Mouse (Mus musculus) small intestine, adult 2 months (tissue): ENCODE measurements at regions not wholly inside any gene's neighbourhood (a gene's known extent, or its start where the extent isn't known, plus 50 kb on each side); places are given as distances from the start of the nearest gene placed in this dataset.

ENCODE experiments used
- H3K27ac ChIP-seq: fragments of 200-500 bp; 2 replicates; pipeline ENCODE4 v1.5.1; 2012; ENCODE audit warnings: low read depth, low read length, control low read depth, inconsistent platforms; ENCODE audit not compliant: insufficient read depth
- H3K27me3 ChIP-seq: fragments of 200-500 bp; 2 replicates; pipeline ENCODE4 v1.6.1; 2012; ENCODE audit warnings: mild to moderate bottlenecking, moderate library complexity, low read length, inconsistent platforms; ENCODE audit not compliant: control insufficient read depth, insufficient read depth
- H3K36me3 ChIP-seq: fragments of 200-500 bp; 2 replicates; pipeline ENCODE4 v1.6.1; 2012; ENCODE audit warnings: mild to moderate bottlenecking, low read length, control low read depth, inconsistent platforms; ENCODE audit not compliant: control insufficient read depth, insufficient read depth
- H3K4me1 ChIP-seq: fragments of 200-500 bp; 2 replicates; pipeline ENCODE4 v1.6.1; 2012; ENCODE audit warnings: low read length, inconsistent platforms, mixed read lengths; ENCODE audit not compliant: control insufficient read depth, insufficient read depth, insufficient read length
- H3K4me3 ChIP-seq: fragments of 200-500 bp; 2 replicates; pipeline ENCODE4 v1.5.1; 2012; ENCODE audit warnings: low read depth, mild to moderate bottlenecking, control low read depth, inconsistent platforms, low read length, moderate library complexity
- CTCF ChIP-seq: fragments of 200-500 bp; IDR thresholded peaks from 2 replicates; pipeline ENCODE4 v1.5.1; 2012; ENCODE audit warnings: low read depth, mild to moderate bottlenecking, control low read depth, inconsistent platforms, low read length, moderate library complexity, mixed read lengths; ENCODE audit not compliant: insufficient replicate concordance, insufficient read length; ENCODE audit errors: extremely low read depth
- POLR2A ChIP-seq: fragments of 200-500 bp; IDR thresholded peaks from 2 replicates; pipeline ENCODE4 v1.6.1; 2012; ENCODE audit warnings: low read depth, mild to moderate bottlenecking, control low read depth, inconsistent platforms, low read length, moderate library complexity
- WGBS: fragments of 180-500 bp; shearing (Covaris S2); methylation state at CpG from one replicate; pipeline ENCODE4 v1.1.7; 2018; 5-methylcytosine and 5-hydroxymethylcytosine counted together

DNA sequence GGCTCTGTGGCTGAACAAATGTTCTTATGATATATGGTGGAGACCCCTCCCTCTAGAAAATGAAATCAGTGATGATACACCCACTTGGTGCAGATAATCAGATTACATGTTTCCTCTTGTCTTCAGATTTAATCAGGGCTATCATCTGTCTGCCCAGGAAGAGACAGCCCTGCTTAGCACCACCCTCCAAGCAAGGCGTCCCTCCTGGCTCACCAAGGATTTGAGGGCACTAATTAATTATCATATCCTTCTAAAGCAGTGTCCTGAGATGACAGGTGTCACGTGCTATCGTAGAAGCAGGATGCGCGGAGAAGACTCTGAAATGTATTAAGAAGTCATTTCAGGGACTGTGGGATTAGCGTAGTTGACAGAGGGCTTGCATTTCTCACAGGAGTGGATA, 466.2 kb upstream of the Cdh4 start:
- no peaks in the 10 kb centered on the region for H3K27me3 ChIP-seq
- TF ChIP-seq POLR2A (no peak), CTCF (no peak)
- no peaks in the 10 kb centered on the region for H3K4me1 ChIP-seq
- H3K27ac ChIP-seq = no peak overlapping the region
- WGBS = 82% methylated on average over 6 of the region's 6 CpGs
- H3K36me3 ChIP-seq = no peaks in the 10 kb centered on the region
- H3K4me3 ChIP-seq = no peak overlapping the region

GRCm38 (mm10) chr2:178976495-178976894, 465.7 kb upstream of the Cdh4 start:
- Histone ChIP-seq H3K36me3 (no peaks in the 10 kb centered on the region), H3K4me3 (no peak overlapping the region), H3K27ac (no peak overlapping the region), H3K4me1 (no peaks in the 10 kb centered on the region), H3K27me3 (no peaks in the 10 kb centered on the region)
- no peak for TF ChIP-seq POLR2A
- TF ChIP-seq CTCF = no peak
- WGBS = 63% methylated on average over 3 of the region's 3 CpGs

DNA sequence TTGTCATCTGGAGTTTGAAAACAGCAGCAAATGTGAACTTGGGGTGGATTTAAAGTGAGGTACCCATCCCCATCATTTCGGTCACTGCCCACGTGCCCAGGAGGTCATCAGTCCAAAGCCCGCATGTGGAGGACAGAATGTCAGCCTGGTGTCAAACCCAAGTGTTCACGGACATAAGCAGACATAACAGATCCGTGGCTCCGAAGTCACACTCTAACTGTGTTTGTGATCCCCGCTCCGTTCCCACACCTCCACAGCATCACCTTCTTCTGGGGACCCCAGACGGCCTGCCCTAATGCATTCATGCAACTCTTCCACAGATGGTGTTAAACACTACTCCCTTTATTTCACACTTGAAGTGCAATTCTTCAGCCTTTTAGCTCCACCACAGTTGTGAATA, 462.8 kb upstream of the Cdh4 start:
- no peak overlapping the region for H3K27ac ChIP-seq
- no peaks in the 10 kb centered on the region for H3K27me3 ChIP-seq
- no peak overlapping the region for H3K4me3 ChIP-seq
- TF ChIP-seq POLR2A (no peak), CTCF (no peak)
- WGBS = 91% methylated on average over 9 of the region's 9 CpGs
- no peaks in the 10 kb centered on the region for H3K36me3 ChIP-seq
- H3K4me1 ChIP-seq = no peaks in the 10 kb centered on the region

DNA sequence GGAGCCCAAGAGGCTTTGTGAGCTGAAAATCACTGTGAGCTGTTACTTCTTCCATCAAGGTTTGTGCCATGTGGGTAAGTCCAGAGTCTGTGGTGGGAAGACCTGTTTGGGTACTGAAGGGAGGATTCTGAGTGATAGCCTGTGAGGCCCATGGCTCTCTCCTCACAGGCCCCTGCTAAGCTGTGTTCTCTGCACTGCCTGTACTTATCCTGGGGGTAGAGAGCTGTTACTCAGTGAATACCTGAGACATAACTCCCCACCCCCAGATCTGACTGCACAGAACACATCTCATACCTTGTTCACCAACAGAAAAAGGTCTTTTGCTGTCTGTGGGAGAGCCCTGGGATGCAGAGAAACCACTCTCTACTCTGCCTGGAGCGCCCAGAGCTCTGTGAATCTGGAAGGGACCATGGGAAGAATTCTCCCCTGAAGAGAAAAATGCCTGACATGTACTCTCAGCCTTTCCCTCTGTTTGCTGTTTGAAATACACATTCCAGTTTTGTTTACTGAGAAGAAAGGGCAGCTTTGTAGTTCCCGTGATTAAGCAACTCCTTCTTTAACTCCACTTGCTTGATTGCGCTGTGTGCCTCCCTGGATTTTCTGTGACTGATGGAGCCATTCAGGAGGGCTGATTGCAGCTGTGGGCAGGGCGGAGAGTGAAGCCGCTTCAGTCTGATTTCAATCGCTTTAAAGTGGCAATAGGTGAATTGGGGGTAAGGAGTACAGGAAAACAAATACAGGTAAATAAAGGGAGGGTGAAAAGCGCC, 460.3 kb upstream of the Cdh4 start:
- Histone ChIP-seq H3K4me1 (no peaks in the 10 kb centered on the region), H3K36me3 (no peaks in the 10 kb centered on the region), H3K27ac (no peak overlapping the region), H3K4me3 (no peak overlapping the region), H3K27me3 (no peaks in the 10 kb centered on the region)
- 17% methylated on average over 7 of the region's 7 CpGs for WGBS
- TF ChIP-seq POLR2A (no peak), CTCF (no peak)

GRCm38 (mm10) chr2:178983801-178984200, 458.4 kb upstream of the Cdh4 start:
- Histone ChIP-seq H3K36me3 (no peaks in the 10 kb centered on the region), H3K4me1 (no peaks in the 10 kb centered on the region), H3K27ac (no peak overlapping the region), H3K4me3 (no peak overlapping the region), H3K27me3 (no peaks in the 10 kb centered on the region)
- no peak for TF ChIP-seq POLR2A
- TF ChIP-seq CTCF = no peak
- WGBS = 77% methylated on average over 8 of the region's 8 CpGs

DNA sequence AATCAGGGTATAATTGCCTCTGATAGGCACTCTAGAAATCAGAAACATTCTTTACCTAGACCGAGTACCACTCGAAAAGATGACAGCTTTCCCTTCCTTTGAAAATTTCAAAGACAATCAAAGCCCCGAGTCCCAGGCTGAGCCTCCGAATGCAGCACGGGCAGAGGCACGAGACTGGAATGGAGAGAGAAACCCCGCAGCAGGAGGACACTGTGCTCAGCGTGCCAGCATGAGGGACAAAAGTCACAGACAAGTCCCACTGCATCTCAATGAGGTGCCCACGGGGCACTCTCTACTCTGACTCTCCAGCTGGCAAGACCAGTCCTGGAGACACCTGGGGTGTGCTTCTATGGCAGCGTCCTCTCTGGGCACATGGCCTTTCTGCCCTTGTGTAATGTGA, 454.3 kb upstream of the Cdh4 start:
- H3K27me3 ChIP-seq = no peaks in the 10 kb centered on the region
- WGBS = 64% methylated on average over 10 of the region's 10 CpGs
- no peak for TF ChIP-seq POLR2A
- no peak for TF ChIP-seq CTCF

GRCm38 (mm10) chr2:178989291-178989690, 452.9 kb upstream of the Cdh4 start:
- H3K27me3 ChIP-seq = no peaks in the 10 kb centered on the region
- no peaks in the 10 kb centered on the region for H3K36me3 ChIP-seq
- no peaks in the 10 kb centered on the region for H3K4me1 ChIP-seq
- H3K4me3 ChIP-seq = no peak overlapping the region
- WGBS = 85% methylated on average over 7 of the region's 7 CpGs
- TF ChIP-seq POLR2A = no peak
- TF ChIP-seq CTCF = no peak
- H3K27ac ChIP-seq = no peak overlapping the region

More for the DNA sequence above, 454.3 kb upstream of the Cdh4 start:
- Histone ChIP-seq H3K36me3 (no peaks in the 10 kb centered on the region), H3K4me1 (no peaks in the 10 kb centered on the region), H3K4me3 (no peak overlapping the region), H3K27ac (no peak overlapping the region)

DNA sequence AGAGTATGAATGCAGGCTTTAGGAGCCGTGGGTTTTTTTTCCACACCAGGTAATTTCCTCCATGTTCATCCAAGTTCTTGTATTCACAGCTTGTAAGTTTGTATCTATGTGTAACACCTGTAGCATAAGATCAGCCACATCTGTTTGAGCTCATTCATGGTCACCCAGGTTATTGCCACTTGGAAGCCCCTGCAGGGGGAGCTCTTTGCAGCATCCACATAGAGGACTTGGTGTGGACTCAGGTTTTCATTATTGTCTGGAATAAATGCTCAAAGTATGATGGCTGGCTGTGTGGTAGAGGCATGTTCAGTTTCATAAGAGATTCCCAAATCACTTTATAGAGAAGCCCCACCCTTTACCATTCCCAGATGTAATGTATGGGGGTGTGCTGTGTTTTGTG, 452.4 kb upstream of the Cdh4 start:
- Histone ChIP-seq H3K36me3 (no peaks in the 10 kb centered on the region), H3K27me3 (no peaks in the 10 kb centered on the region), H3K4me1 (no peaks in the 10 kb centered on the region), H3K27ac (no peak overlapping the region), H3K4me3 (no peak overlapping the region)
- TF ChIP-seq POLR2A (no peak), CTCF (no peak)
- 81% methylated on average over 1 of the region's 1 CpGs for WGBS
